Comparison of ENCODE assay signal across 12 mouse cellular contexts in genomic region chr7:114083760-114084159, GRCm38 (mm10).
"Had no signal": no experiment of that assay in that cellular context is flagged by ENCODE, and none has a peak within 500 bp of the region (broad histone marks: within the 10 kb centered on the region; RNA-seq: fewer than 3 reads in every experiment).

No protein-coding gene starts in this region.

- H3K27me3 ChIP-seq: limb, embryonic 12.5 days; liver, embryonic 13.5 days; neural tube, embryonic 13.5 days had no signal

- H3K27ac ChIP-seq: limb, embryonic 12.5 days; liver, embryonic 13.5 days; neural tube, embryonic 13.5 days had no signal

- ATAC-seq: intestine, embryonic 16.5 days; liver, postnatal 0 days had no signal

- H3K9ac ChIP-seq: limb, embryonic 12.5 days; liver, embryonic 13.5 days; liver, postnatal 0 days; neural tube, embryonic 13.5 days had no signal

- H3K36me3 ChIP-seq: limb, embryonic 12.5 days; liver, embryonic 13.5 days; neural tube, embryonic 13.5 days had no signal

- H3K4me3 ChIP-seq: limb, embryonic 12.5 days; liver, embryonic 13.5 days; neural tube, embryonic 13.5 days had no signal

- H3K9me3 ChIP-seq: limb, embryonic 12.5 days; liver, embryonic 13.5 days; neural tube, embryonic 13.5 days had no signal

- H3K4me2 ChIP-seq: limb, embryonic 12.5 days; liver, embryonic 13.5 days; neural tube, embryonic 13.5 days had no signal

- DNase-seq: kidney, adult 2 months; kidney, postnatal 25 days; layer of hippocampus, adult 9-11 months; liver; liver, embryonic 13.5 days; liver, postnatal 0 days; lung, postnatal 36 days; midbrain, embryonic 14.5 days; right cerebral cortex, postnatal 14 days had no signal
